Mouse (Mus musculus): ENCODE data around the gene Sirt7. TPM values are rescaled to one million over a fixed set of nuclear protein-coding genes. Genes with fewer than 3 reads are reported as not detected.

Gene Sirt7
- total RNA-seq (2021) = 1 to 10 TPM; 7.7 to 8.3 TPM

DNA sequence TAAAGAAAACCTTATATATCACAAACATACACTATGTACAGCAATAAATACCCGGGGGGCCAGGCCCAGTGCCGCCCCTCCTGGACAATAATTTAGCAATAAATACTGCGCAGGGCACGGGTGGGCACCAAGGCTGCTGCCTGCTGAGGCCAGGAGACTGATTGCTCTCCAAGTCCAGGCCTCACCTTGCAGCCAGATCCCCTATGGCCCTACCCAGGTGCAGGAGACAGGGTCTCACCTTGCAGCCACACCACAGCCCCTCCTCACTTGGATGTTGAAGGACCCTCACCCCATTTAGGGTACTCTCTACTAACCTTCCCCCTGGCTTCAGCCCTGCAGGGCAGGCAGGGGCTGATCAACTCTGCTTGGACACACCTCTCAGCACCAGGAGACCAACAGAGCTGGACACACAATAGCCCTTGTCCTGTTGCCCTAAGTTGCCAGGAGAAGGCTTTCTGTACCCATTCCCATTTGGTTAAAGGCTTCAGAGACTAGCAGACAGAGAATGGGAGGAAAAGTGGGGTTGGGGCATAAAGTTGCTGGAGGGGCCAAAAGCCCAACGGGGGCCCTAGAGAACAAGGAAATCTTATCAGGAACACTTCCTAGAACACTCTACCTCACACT, at the start of gene Sirt7:
Sirt7 (minus strand) TSS at position 89 of the 624 bp plus-strand sequence.
- DNase-seq (ENCODE audit: low spot score) = no peak
- intact Hi-C loops (cut with DNase I) = loop anchor here (2.0 to 5.0 kb wide), 2 partner anchors 47 to 88 kb away; partner anchors contain the start of genes Aspscr1, Cenpx and Lrrc45

DNA sequence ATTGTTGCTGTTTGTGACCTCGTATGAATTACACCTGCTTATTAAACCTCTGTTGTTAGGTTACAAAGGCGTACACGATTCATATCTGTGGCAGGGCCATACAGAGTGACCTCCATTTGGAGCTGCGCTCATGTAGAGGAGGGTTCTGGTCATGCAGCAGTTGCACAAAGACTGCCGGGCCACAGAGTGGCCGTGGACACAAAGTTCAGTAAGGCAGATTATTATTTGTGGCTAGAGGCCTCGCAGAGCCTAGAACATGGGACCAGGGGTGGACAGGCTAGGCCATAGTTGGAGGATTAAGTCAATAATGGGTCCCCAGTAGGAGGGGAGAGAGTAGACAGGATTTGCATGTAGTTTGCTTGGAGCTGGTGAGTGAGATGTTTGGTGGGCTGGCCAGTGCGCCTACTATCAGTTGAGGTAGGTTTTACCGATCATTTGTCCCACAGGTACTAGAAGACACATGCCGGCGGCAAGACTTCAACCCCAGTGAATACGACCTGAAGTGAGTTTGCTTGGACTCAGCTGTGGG, 48.6 kb upstream of the Sirt7 start:
- intact Hi-C loops (cut with DNase I) = loop anchor here (5.0 kb wide), 1 partner anchor 46 kb away; the partner anchor contains the start of gene Sirt7
- DNase-seq (ENCODE audit: low spot score) = no peak

DNA sequence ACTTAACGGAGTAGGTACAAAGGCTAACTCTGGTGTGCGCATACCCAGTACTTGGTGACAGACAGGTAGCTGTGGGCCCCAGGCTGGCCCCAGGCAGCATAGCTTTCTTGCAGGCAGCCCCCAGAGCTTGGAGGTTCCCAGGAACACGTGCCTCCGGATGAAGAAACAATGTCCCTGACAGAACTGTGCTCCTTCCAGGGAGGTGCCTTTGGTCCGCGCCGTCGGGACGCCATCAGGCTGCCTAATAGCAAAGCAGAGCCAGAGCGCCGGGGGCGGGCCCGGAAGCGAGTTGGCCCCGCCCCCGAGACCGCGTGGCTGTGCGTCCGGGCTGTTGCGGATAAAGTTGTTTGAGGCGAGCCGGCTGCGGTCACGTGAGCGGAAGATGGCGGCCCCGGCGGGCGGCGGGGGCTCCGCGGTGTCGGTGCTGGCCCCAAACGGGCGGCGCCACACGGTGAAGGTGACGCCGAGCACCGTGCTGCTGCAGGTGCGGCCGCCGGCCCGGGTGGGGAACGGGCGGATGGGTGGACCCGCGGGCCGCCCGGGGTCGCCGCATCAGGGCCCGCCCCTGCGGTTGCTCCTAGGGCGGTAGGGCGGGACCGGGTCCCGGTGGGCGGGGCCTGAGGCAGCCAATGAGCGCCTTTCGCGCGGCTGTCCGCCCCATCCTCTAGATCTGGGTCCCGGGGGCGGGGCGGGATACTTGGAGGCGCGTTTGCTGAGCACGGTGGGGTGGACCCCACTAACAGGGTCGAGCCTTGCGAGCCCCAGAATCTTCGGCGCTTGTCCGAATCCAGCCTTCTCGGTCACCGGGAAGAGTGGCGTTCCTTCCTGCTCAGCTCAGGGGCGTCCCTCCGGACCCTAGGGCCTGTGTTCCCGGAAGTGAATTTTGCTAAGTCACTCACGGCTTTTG, 47.9 kb upstream of the Sirt7 start, which contains the start of gene Aspscr1:
Aspscr1 (plus strand) TSS at position 287 of the 907 bp plus-strand sequence.
- intact Hi-C loops (cut with DNase I) = loop anchor here (5.0 kb wide), 1 partner anchor 46 kb away; the partner anchor contains the start of gene Sirt7
- peak; percentile 92 for DNase-seq (ENCODE audit: low spot score)

DNA sequence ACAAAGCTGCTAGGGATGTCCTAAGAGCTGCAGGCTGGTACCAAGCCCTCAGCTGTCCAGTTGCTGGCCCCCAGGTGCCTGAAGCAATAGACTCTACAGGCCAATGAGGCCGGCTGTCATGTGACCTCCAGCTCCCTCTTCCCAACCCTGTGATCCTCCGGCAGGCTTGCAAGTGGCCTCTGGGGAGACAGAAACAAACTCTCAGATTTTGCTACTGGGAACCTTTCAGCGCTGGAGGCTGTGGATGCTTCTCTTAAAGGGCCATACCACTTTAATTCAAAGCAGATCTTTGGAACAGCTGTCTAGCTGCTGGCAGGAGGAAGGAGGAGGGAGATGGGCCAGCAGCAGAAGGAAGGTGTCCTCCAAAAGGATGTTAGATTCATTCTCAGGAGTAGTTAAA, 41.6 kb upstream of the Sirt7 start:
- intact Hi-C loops (cut with DNase I) = no loop called here
- DNase-seq (ENCODE audit: low spot score) = no peak

DNA sequence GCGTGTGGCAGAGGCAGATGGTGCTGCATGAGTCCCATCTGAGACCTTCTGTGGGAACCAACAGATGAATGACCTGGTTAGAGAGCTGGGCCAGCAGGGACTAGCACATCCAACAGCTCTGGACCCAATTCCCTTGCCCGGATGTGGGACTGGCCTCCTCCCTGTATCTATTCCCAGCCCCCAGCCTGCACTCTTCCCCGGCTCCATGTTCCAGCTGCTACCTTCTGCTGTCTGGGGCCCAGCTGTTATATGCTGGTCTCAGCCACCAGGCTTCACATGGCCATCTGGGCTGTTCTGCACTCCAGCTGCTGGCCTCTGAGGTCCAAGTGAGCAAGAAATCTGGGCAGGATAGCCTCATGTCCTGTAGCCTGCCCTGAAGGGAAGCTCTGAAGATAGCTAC, 40.4 kb upstream of the Sirt7 start:
- intact Hi-C loops (cut with DNase I) = no loop called here
- peak; percentile 65 for DNase-seq (ENCODE audit: low spot score)

DNA sequence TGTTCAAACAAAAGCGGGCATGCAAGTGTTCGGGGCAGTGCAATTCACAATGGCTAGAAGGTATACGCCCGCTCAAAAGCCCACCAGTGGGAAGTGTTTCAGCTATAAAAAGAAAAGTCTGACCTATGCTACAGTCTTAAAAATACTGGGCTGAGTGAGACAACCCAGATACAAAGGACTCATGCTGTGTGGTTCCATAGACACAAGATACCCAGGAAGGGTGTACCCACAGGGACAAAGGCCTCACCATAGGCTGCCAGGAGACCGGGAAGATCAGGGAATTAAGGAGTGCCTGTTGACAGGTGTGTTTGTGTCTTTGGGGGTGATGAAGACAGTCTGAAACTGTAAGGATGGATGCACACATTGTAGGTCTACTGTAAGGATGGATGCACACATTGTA, 38.7 kb upstream of the Sirt7 start:
- intact Hi-C loops (cut with DNase I) = no loop called here
- no peak for DNase-seq (ENCODE audit: low spot score)

DNA sequence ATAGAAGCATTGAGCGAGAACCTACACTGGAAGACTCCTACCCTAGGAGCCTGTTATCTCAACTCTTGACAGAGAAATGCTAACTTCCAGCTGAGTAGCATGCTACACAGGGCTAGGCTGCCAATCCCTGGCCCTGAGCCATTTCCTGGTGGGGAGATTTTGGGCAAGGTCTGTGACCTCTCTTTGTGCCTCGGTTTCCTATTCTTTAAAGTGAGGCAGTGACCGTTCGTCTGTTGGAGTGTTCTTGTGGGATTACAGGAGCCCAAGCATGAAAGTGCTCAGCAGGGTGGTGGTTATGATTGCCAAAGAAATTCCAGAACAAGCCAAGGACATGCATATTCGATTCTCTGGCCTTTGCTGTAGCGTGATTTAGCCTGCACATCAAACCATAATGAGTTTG, 37.7 kb upstream of the Sirt7 start:
- no peak for DNase-seq (ENCODE audit: low spot score)
- intact Hi-C loops (cut with DNase I) = no loop called here

DNA sequence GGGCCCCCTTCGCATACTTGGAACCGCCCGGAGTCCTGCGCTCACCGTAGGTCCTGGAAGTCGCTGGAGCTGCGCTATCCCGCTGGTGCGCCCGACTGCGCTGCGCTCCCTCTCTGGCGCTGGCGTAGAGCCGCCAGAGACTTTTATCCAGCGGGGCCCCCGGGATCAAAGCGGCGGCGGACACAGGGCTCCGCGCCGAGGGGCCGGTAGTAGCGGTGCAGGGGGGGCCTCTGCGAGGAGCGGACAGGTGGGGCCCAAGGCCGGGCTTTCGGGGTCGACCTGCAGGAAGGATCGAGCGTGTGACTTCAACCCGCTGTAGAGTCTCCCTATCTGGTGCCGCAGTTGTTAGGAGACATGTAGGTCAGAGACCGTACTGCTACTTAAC, 36.0 kb upstream of the Sirt7 start, which contains the start of gene Notum:
Notum (minus strand) TSS at position 100 of the 385 bp plus-strand sequence.
- intact Hi-C loops (cut with DNase I) = no loop called here

DNA sequence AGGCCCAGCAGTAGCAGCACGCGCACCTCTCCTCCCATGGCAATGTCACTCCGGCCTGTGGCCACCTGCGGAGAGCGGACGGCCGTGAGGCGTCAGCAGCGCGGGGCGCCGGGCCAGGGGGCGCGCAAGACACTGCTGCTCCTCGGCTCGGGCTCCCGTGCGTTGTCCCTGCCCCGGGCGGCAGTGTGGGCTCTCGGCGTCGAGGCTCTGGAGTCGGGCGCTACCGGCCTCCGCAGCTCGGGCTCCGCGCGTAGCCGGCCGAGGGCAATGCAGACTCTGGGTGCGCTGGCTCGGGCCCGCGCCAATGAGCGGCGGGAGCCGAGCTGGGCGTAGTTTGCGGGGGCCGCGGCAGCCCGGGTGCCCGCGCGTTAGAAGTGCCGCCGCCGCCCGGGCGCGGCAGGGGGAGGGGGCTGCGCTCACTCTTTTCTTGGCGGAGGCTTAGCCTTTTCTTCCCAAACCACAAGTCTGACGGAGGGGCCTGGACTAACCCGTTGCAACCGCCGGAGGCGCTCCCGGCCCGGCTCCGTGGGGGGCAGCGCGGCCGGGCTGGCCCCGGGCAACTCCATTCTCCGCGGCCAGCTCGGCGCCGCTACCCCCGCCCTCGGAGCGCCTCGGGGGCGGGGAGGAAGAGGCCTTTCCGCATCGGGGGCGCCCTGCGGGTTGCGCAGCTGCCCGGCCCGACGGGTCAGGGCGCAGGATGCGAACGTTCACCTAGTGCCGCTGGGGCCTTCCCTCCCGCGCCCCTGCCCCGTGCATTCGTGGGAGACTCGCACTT, 35.4 kb upstream of the Sirt7 start:
- intact Hi-C loops (cut with DNase I) = no loop called here
- DNase-seq (ENCODE audit: low spot score) = no peak

More for the DNA sequence above, 36.0 kb upstream of the Sirt7 start, which contains the start of gene Notum:
- no peak for DNase-seq (ENCODE audit: low spot score)

DNA sequence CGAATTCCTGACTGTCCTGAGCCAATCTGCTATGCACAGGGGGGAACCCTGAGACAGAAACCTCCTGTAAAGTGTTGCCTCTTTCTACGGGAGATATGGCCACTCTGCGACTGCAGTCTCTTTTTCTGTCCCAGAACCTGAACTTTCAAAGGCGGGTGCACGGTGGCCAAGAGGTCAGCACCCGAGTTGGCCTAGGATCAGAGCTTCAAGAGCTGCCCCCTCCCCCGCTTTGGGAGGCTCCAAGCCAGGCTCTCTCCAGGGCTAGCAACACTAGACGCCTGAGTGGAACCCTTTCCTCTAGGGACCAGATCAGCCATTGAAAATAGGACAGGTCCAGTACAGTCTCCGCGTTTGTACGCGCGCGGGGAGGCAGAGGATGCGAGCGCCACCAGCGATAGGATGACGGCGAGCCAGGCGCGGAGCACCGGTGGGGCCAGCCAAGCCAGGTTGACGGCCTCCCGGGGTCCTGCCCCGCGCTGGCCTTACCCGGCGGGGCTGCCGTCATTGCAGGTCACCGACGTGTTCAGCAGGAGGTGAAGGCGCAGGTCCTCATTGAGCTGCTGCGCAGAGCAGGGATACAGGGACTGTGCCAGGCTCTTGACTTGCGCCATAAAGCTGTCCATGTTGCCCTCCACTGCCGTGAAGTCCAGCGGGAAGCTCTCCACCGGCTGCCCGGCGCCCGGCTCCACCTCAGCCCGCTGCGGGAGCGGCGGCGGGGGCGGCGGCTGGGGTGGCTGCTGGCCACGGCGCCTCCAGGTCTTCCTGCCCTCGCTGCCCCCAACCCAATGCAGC, 34.7 kb upstream of the Sirt7 start:
- intact Hi-C loops (cut with DNase I) = loop anchor here (1.0 to 5.0 kb wide), 2 partner anchors 53 to 118 kb away; no protein-coding TSS in a partner anchor
- no peak for DNase-seq (ENCODE audit: low spot score)

DNA sequence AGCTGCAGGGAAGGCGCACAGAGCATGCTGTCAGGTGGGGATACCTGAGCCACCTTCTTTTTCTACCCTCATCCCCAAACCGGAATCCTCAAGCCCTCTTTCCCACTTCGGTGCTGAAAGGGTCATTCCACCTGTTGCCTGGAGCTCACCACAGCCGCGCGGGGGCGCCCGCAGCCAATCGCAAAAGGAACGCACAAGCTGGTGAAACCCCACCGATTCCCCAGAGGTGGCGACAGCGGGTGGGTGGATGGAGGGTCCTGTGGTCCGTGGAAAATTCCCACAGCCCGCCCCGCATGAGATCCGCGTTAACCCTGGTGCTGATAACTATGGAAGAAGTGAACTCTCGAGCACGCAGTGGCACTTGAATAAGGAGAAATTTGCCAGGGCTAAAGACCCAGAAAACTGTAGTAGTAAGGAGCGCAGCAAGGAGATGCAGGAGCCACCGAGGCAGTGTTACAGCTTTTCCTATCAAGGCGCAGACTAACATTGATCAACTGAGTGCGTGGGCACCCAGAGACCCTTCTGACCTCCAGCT, 33.9 kb upstream of the Sirt7 start:
- peak; percentile 51 for DNase-seq (ENCODE audit: low spot score)
- intact Hi-C loops (cut with DNase I) = loop anchor here (1.0 to 5.0 kb wide), 2 partner anchors 53 to 118 kb away; no protein-coding TSS in a partner anchor

DNA sequence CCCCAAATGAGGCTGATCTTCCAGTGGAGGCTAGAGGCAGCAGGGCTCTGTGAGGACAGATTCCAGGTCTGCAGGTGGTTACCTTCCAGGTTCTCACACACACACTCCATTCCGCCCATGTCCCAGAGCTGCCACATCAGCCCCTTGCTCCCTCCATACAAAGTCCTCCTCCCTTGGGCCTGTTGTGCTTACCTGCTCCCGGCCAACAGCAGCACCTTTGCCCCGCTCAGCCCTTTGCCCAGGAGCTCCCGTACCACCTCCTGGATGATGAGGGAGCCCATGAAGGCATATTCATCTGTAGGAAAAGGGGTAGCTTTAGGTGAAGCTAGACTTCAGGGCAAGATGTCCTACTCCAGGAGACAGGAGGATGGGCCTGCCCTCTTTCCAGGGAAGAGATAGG, 32.3 kb upstream of the Sirt7 start:
- intact Hi-C loops (cut with DNase I) = loop anchor here (5.0 kb wide), 1 partner anchor 120 kb away; no protein-coding TSS in a partner anchor

DNA sequence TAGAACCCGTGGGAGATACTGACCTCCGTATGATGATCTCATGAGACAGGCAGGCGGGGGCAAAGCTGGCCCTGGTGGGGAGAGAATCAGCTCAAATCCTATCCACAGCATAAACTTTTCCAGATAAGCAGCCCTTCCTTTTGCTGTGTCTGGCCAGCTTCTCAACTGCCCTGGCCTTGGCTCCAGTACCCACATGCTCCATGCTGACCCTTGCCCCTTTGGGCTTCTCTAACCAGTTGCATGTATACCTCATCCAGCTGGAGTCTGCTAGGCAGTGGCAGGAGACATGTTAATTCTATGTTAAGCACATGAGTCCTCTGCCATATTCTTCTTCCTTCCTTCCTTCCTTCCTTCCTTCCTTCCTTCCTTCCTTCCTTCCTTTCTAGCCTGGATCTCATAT, 29.7 kb upstream of the Sirt7 start:
- no peak for DNase-seq (ENCODE audit: low spot score)
- intact Hi-C loops (cut with DNase I) = loop anchor here (5.0 kb wide), 1 partner anchor 123 kb away; no protein-coding TSS in a partner anchor

More for the DNA sequence above, 32.3 kb upstream of the Sirt7 start:
- no peak for DNase-seq (ENCODE audit: low spot score)

DNA sequence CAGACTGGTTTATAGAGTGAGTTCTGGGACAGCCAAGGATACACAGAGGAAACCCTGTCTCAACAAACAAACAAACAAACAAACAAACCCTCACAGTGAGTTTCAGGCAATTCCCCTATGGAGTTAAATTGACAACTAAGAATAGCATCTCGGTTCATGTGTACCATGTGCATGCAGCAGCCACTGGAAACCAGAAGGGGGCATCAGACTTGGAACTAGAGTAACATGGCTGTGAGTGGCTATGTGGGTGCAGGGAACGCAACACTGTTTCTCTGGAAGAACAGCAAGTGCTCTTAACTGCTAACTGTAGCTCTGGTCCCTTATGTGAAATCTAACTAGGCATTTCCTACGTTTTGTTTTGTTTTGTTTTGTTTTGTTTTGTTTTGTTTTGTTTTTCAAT, 26.8 kb upstream of the Sirt7 start:
- no peak for DNase-seq (ENCODE audit: low spot score)
- intact Hi-C loops (cut with DNase I) = no loop called here

DNA sequence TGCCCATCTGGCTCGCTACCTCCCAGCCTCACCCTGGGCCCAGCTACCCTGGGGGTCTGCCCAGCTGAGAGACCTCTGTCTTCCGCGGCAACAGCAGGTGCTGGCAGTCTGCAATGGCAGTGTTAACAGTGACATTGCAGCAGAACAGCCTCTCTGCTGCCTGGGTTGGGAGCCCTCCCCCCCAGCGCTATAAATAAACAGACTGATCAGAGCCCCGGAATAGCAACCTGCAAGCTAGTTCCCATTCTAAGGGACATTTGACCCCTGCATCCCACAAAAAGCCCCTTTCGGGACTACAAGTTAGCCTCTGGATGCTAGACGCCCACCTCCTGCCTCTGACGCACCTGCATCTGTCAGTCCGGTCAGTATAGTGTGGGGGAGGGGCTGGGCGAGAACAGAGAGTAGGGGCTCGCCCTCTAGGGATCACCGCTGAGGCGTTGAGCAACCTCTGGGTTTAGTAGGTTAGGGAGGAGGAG, 23.0 kb upstream of the Sirt7 start, which contains the start of gene Myadml2:
Myadml2 (minus strand) TSS at position 158 of the 476 bp plus-strand sequence.
- intact Hi-C loops (cut with DNase I) = no loop called here
- no peak for DNase-seq (ENCODE audit: low spot score)

DNA sequence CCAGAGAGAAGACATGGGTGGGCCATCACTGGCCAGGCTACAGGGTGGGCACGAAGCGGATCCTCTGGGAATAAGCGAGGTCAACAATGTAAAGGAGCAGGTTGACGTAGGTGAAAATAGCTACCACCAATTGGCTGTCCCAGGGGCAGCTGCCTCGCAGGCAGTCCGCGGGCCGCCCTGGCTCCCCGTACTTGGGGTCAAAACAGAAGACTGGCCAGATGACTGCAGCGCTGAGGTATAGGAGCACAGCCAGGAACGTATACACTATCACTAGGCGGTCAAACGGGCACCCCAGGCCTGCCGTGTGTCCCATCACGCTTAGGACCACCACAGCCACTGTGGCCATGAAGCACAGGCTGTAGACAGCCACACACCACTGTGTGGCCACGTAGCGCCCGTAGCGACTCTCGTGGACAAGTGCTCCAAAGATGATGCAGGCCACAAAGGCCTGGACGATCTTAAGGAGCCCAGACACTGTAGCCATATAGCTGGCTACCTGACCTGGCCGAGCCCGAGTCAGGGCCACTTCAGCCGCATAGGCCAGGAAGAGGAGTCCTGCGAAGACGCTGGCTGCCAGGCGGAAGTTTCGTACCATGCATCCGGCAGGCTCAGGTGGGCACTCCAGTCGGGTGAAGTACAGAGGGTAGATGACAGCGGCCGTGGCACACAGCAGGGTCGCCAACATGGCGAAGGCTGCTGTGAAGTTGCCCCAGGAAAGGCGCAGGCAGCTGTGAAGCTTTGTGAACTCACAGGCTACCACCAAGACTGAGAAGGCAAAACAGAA, 22.2 kb upstream of the Sirt7 start:
- intact Hi-C loops (cut with DNase I) = no loop called here
- no peak for DNase-seq (ENCODE audit: low spot score)

DNA sequence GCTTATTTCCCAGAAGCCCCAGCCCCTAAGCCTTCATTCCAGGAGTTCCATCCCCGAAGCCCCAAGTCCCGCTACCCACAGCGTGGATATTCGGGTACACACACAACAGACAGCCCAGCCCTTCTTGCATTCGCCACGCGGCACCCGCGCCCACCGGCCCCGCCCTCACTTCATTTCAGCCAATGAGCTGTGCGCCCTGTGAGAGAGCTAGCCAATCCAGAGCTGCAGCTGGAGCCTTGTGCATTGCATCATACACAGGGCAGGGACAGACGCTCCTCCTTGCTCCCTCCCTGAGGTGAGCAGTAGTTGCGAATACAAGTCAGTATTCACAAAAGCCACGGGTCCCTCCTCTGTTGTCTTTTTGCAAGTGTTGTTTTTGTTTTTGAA, 18.6 kb upstream of the Sirt7 start, which contains the start of gene Pycr1:
Pycr1 (minus strand) TSS at position 169 of the 387 bp plus-strand sequence.
- DNase-seq (ENCODE audit: low spot score) = peak; percentile 92
- intact Hi-C loops (cut with DNase I) = no loop called here

Measured in heart, postnatal 25 days (tissue).